Mouse (Mus musculus): ENCODE measurements around the gene Tln1. TPM values are rescaled to one million over a fixed set of nuclear protein-coding genes. Genes with fewer than 3 reads are reported as not detected.
"Not testable (repeated sequence)": the region's sequence is repeated elsewhere in the genome, so short reads cannot be mapped to it uniquely, and the experiment has no call there.

The Tln1 gene
- total RNA-seq (2021), result 10 to 100 TPM; 50.6 to 64.8 TPM
- long read RNA-seq, experiment 1, full-length matches to known transcripts, result 13 of 48 reads
- long read RNA-seq, experiment 1, partial matches to known transcripts, result 33 of 48 reads
- long read RNA-seq, experiment 1, other reads (novel, unspliced or antisense), result 2 of 48 reads
- long read RNA-seq, experiment 2, full-length matches to known transcripts, result 12 of 46 reads
- long read RNA-seq, experiment 2, partial matches to known transcripts, result 32 of 46 reads
- long read RNA-seq, experiment 2, other reads (novel, unspliced or antisense), result 2 of 46 reads

DNA sequence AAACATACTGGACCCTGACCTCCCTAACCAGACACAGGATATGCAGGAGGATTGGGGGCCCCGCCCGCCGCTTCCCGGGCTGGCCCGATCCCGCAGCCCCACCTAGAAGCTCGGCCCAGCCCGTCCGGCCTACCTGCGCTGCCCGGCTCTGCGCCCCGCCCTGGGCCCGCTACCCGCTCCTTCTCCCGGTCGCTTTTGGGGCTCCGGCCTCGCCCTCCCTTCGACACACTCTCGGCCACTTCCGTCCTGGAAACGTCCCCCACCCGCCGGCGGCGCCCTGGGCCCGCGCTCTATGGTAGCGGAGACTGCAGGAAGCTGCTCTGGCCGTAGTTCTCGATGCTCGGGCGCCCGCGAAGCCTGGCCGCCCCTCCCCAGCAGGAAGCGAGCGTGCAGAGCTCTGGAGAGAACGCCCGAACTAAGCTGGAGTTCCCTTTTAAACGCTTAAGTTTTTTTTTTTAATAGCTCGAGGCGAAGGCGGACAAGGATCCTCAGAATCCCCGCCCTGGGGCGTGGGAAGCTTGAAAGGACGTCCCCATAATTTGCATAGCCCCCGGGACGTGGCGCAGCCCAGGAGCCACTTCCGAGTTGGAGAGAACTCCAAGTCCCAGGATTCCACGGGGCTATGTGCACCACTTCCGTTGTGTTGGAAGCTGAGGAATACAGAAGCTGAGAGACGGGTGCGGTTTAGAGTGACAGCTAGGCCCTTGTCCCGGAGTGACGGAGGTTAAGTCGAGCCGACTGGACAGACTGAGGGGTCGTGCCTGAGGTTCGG lies at the start of gene Tln1, which contains the start of gene Creb3:
Gene Tln1 (minus strand): TSS at position 695 of the 772 bp plus-strand sequence.
Gene Creb3 (plus strand): TSS at position 336 of the 772 bp plus-strand sequence.
- DNase-seq (ENCODE audit: low spot score), result peak; percentile 96

DNA sequence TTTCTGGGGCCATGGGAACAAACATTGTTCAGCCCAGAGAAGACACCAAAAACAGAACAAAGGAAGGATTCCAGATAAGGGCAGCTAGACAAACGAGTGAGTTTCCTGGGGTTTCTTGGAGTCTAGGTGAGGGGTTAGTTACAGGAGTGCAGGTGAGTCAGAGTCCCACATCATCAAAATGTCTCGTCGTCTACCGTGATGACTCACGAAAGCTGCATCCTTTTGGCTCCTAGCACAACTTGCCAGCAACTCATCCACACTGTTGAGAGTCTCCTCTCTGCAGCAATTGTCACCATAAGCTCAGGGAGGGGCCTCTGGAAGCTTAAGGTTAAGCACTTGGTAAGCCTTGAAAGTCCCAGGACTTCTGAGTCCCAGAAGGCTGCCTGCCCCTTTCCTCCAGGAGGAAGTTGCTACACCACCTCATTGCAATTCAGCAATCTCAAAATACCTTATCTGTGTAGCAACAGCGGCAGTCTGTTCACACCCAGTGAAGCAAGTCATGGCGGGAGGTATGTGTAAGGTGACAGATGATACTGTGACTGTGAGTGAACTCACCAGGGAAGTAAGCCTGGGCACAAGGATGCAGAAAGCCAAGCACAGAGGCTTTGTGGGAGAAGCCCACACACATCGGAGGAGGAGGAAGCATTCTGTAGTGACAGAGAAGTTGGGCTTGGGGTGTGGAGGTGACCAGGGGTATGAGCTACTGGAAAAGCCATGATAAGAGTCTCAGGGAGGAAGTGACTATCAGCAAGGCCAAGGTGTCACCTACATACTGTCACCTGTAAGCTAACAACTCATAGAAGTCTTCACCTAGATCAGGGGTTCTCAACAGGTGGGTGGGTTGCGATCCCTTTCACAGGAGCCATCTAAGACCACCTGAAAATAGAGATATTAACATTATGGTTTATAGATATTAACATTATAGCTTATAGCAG lies 42.5 kb upstream of the Tln1 start:
- DNase-seq (ENCODE audit: low spot score), result no peak

DNA sequence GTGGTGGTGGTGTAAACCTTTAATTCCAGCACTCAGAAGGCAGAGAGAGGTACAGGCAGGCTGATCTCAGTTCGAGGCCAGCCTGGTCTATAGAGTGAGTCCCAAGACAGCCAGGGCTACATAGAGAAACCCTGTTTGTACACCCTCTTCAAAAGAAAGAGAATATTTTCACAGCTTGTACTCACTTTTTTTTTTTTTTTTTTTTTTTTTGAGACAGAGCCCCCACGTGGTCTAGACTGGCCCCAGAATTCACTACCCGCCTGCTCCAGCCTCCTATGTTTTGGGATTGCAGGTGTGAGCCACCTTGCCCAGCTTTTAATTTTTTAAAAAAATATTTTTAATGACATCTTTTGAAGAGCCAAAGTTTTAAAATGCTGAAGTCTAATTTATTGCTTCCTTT lies 41.6 kb upstream of the Tln1 start:
- no peak for DNase-seq (ENCODE audit: low spot score)

DNA sequence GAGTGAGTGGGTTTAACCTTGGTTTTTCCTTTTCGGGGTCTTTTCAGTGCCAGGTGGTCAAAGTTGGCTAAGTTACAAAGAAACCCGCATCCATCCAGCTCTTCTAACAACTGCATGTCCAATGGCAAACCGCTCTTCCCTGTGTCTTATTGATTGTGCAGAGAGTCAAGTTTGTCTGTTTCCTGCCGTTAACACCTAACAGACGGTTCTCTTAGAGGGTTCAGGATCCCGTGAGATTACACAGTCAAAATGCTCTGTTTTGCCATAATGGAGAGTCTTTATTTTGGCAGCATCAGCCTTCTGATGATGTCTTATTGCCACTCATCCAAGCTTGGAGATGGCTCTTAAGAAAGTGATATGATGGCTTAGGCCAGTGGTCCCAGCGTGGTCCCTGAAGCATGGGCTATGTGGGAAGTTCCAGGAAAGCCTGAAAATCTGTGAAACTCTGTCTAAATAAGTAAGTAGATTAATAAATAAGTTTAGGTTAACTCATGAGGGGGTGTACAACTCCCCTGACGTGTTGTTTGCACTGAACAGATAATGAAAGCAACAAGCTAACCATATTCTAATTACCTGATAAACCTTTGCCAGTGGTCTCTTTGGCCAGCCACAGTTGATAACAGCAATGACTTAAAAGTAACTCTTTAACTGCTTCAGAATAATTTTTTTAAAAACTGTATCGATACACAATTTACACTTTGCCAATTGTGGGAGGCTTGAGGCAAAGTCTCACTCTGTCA lies 37.9 kb upstream of the Tln1 start:
- no peak for DNase-seq (ENCODE audit: low spot score)

DNA sequence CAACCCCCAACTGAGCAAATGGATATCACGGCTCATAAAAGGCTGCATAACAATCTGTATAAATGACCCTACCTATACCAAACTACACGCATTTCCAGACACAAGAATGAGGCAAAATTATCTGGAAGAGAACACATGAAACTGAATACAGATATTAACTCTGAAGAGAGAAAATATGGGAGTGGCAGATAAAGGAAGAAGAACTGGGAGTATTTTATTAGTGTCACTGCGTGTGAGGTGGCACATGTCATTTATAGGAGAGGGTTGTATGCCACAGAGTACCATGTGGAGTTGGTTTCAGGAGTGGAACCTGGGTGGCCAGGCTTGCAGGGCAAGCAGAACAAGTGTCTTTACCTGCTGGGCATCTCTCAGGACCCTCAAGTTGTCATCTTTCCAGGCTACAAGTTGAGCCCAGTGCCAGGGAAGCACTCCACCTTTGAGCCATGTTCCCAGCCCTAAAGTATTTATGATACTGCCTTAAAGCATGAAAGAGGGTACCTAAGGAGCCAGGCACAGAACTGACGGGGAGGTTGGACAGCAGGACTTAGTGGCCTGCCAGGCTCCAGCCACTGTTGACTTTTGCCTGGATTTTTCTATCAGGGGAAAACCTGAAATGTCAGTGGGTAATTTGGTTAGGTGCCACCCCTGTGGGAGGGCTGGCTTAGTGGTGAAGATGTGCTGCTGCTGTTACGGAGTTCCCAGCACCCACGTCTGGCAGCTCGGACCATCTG lies 36.3 kb upstream of the Tln1 start:
- DNase-seq (ENCODE audit: low spot score), result no peak

DNA sequence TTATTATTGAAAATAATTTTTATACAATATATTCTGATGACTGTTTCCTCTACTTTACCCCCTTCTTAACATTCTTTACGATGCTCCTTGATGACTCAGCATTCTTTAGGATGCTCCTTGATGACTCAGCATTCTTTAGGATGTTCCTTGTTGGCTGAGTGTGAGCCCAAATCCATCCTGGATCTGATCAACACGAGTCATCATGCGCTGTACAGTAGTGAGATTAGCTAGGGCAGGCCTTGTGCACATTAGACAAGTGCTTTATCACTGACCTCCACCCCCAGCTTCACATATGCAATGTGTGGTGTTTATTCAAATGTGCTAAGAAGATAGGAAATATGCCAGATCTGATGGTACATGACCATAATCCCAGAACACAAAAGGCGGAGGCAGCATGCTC lies 35.7 kb upstream of the Tln1 start:
- no peak for DNase-seq (ENCODE audit: low spot score)

DNA sequence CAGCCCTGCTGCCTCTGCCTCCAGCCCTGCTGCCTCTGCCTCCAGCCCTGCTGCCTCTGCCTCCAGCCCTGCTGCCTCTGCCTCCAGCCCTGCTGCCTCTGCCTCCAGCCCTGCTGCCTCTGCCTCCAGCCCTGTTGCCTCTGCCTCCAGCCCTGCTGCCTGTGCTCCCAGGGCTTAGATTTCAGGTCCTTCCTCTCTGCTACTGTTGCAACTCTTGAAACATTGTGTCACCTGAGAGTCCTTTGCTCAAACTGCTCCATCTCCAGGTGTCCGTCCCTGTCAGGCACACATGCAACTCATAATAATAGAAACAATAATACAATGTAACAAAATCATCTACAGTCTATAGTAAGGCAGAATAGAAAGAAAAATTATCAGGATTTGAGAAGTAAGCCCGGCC lies 34.1 kb upstream of the Tln1 start:
- not testable (repeated sequence) for DNase-seq (ENCODE audit: low spot score)

DNA sequence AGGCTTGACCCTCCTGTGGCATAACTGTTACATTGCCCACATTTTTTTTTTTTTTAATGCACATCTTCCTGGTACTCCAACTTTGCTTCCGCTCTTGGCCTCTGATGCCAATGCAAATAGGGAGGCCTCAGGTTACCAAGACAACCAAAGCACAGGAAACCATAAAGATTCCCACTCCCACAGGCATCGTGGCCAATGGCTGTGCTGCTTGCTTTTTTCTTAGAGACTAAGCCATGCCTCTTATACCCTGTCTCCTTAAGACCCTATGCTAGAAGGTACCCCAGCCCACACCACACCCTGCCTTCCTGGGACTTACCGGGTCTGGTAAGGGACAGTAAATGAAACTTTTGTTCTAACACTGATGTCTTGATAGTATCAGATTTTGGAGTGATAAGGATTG lies 31.0 kb upstream of the Tln1 start:
- no peak for DNase-seq (ENCODE audit: low spot score)

DNA sequence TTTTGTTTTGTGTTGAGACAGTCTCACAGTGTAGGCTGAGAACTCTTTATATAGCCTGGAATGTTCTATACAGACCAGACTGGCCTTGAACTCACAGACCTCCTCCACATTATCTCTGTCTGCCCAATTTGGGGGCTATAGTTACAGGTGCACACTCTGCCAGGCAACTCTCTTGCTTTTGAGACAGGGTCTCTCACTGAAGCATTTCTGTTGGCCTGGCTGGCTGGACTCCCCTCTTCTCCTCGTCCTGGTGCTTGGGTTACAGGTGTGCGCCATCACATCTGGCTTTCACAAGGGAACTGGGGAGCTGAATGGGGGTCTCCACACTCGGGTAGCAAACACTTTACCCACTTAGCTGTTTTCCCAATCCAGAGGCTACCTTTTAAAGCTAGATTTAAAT lies 29.5 kb upstream of the Tln1 start:
- no peak for DNase-seq (ENCODE audit: low spot score)

DNA sequence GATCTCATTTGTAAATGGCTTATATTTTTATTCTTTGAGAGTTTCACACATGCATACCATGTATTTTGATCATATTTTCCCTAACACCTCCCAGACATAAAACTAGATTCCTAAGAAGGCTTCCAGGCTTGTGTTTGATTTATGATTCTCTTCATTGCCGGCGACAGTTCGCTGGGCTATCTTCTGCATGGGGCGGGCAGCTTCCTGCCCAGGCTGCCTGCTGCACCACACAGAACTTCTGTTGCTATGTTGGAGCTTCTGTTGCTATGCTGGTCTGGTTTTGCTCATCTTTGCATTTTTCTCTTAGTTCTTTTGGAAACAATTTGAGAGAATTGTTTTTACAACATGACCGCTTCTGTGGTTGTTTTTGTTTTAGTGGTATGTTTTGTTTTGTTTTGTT lies 29.1 kb upstream of the Tln1 start:
- no peak for DNase-seq (ENCODE audit: low spot score)

DNA sequence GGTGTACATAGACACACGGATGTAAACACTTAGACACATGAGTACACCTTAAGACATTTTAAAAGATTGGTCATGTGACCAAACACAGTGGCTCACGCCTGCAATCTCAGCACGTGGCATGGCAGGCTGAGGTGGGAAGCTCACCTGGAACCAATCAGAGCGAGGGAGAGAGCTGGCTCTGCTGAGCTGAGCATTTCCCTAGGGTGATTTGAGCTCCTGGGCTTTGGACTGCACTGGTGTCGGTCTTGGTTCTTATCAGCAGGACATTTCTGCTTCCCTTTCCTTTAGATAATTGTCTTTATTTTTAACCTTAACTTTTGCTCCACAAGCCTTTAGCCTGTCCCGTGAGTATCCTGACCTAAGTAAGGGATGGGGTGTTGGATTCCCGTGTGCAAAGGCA lies 25.2 kb upstream of the Tln1 start:
- DNase-seq (ENCODE audit: low spot score), result no peak

DNA sequence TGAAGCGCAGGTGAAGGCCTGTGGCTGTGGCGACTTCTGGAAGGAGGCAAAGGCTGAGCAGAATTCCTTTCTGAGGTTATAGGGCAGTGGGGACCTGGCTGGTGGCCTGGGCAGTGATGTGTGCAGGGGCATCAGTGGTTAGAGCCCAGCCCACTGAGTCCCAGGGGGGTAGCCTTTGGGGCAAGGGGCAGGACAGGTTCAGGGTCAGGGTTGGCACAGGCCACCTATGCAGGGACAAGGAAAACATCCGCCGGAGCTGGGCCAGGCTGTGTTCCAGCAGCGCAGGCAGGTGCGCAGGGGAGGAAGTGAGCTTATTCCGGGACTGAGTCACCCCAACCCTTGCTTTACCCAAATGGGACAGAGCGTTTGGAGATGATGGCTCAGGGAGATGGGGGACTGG lies 23.9 kb upstream of the Tln1 start:
- no peak for DNase-seq (ENCODE audit: low spot score)

DNA sequence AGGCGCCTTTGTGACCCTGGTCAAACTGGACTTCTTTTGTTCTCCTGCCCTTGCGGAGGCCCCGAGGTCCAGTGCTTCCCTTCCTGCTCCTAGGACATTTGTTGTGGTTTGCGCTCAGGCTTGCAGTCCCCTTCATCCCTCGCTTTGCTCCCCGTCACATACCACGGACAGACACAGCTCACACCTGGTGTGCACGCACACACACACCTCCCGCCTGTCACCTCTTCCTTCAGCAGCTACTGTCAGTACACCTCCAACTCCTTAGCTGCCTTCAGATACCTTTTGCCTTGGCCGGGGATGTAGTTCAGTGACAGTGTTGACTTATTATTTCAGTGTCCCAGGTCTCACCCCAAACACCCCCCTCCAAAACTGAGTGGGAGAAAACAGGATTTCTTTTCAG lies 23.2 kb upstream of the Tln1 start:
- no peak for DNase-seq (ENCODE audit: low spot score)

DNA sequence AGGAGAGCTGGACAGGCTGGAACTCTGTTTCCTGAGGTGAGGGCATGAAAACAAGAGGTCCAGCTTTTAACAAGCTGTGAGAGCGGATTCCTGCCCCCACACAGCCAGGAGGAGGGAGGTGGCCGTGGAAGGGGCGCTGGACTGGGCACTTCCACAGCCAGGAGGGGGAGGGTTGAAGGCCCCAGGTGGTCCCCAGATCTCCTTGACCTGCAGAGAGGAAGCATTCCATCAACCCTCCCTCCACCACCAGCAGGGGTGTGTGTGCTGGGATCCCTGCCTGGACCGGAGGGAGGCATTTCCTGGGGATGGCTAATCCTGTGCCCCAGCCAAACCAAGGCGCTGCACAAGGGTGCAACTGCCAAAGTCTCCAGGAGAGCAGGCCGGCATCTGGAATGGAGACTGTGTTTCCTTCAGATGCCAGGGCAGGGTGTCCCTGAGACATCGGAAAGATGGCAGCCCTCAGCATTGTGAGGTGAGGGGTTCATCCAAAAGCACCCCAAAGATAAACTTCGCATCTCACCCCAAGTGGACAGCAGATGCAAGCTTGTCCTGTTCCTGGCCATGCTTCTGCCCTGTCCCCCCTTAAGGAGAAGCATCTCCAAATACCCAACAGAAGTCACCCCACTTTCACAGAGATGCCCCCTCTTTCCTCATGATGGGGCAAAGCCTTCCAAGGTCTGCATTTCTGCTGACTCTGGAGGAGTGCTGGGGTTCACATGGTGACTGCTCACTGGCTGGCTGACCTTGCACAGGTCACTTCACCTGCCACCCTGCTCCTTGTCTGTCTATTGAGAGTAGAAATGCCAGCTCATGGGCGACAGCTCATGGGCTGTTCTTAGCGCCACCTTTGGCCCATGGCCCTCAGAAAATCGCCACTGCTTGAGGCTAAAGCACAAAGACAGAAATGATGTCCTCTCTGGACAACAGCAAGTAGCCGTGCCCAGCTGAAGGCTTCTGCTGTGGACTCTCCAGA lies 22.2 kb upstream of the Tln1 start, which contains the start of gene Msmp:
Gene Msmp (minus strand): TSS at position 51 of the 973 bp plus-strand sequence.
- no peak for DNase-seq (ENCODE audit: low spot score)

DNA sequence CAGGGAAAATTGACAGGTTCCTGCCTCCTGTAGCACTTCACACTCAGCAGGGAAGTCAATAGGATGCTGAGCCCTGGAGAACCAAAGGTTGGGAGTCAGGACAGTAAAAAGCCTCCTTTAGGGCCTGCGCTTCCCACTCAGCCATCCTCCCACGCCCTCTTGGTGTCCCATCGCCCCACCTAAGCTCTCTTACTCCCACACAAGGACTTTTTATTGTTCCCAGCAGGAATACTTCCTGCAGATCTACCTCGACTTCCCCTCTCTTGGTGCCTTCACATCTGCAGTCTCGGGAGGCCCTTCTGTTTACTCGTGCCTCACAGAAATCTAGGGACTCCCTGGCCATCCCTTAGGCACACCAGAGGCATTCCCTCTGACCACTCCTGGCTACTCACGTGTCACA lies 20.9 kb upstream of the Tln1 start:
- DNase-seq (ENCODE audit: low spot score), result no peak

DNA sequence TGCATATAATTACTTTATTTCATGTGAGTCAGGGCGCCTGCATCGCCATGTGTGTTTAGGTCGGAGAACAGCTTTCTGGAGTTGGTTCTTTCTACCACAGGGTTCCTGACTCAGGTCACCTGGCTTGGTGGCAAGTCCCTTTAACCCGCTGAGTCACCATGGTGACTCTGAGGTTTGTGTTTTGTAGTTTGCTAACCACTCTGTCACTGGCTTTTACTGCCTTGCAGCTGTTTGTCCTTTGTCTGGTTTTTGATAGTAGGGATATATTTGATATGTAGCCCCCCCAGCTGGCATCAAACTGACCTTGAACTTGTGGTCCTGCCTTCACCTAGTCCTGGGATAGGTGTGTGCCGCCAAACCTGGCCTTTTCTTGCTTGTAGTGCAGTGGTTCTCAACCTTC lies 19.8 kb upstream of the Tln1 start:
- DNase-seq (ENCODE audit: low spot score), result no peak

DNA sequence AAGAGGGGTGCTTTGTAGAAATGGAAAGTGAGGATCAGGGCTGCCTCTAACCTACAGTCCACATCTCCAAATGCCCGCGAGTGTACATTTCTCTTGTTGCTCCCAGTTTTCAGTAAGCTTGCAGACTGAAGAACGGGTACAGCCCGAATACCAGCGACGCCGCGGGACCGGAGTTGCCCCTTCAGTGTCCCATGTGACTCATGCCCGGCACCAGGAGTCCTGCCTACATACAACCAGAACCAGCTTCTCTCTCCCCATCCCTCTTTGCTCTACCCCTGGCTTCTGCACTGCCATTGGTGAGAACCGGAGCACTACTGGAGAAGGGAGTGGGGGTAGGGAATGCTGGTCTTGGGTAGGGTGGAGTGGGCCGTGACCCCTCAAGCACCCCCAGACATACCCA lies 18.9 kb upstream of the Tln1 start:
- DNase-seq (ENCODE audit: low spot score), result no peak

DNA sequence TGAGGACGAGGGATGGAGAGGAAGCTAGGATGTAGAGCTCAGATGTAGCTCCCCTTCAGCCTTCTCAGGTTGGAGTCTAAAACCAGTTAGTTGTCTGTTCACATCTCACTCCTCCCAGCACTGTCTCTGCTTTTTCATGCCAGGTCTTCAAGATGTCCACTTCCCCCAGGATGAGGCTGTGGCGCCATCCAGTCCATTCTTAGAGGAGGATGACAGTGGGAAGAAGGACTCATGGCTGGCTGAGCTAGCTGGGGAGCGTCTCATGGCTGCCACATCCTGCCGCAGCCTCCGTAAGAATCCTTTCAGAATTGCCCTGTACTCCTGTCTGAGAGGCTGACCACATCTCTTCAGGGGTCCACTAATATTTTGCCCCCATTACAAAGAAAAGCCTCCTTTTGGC lies 18.2 kb upstream of the Tln1 start:
- DNase-seq (ENCODE audit: low spot score), result no peak

DNA sequence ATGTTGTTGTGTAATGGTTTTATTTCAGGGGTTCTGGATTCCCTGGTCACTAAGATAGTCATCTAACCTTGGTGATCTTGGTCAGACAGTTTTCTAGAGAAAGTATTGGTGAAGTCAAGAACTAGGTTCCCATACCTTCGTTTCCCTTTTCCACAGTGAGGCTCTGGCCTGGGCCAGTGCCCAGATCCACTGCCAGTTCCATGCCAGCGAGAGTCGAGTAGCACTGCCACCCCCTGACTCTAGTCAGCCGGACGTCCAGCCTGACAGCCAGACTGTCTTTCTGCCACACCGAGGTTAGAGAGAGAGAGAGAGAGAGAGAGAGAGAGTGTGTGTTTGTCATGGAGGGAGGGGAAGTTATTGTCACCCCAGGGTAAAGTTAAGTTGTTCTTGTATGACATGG lies 17.2 kb upstream of the Tln1 start:
- DNase-seq (ENCODE audit: low spot score), result no peak
